Mouse (Mus musculus): Measurements from ENCODE around the gene Stip1. TPM values are rescaled to one million over a fixed set of nuclear protein-coding genes. Genes with fewer than 3 reads are reported as not detected.

Gene Stip1
- polyA plus RNA-seq, 1 experiment from 2014 or later = 255 TPM

GRCm38 (mm10) chr19:7040637-7041130 is 917 bp upstream of the Stip1 start:
- peak overlapping the region; percentile 55 for H3K4me3 ChIP-seq (ENCODE audit: low read depth, low read length)
- H3K4me2 ChIP-seq = peak overlapping the region; percentile 84
- H3K36me3 ChIP-seq (ENCODE audit: insufficient read depth) = peaks cover 11% of the 10 kb centered on the region
- 15% methylated on average over 13 of the region's 13 CpGs for WGBS
- no peak for ATAC-seq (ENCODE audit: insufficient read depth)
- H3K27ac ChIP-seq (ENCODE audit: low read depth) = peak overlapping the region; percentile 94
- H3K4me1 ChIP-seq (ENCODE audit: insufficient read depth) = peaks cover 21% of the 10 kb centered on the region
- no peaks in the 10 kb centered on the region for H3K27me3 ChIP-seq (ENCODE audit: insufficient read depth, low read length)
- DNase-seq = no peak
- TF ChIP-seq CTCF (IDR thresholded peaks at IDR 0.05; ENCODE audit: low read depth) = no peak
- H3K9me3 ChIP-seq (ENCODE audit: low read depth, low read length) = no peaks in the 10 kb centered on the region
- peak overlapping the region; percentile 75 for H3K9ac ChIP-seq

DNA sequence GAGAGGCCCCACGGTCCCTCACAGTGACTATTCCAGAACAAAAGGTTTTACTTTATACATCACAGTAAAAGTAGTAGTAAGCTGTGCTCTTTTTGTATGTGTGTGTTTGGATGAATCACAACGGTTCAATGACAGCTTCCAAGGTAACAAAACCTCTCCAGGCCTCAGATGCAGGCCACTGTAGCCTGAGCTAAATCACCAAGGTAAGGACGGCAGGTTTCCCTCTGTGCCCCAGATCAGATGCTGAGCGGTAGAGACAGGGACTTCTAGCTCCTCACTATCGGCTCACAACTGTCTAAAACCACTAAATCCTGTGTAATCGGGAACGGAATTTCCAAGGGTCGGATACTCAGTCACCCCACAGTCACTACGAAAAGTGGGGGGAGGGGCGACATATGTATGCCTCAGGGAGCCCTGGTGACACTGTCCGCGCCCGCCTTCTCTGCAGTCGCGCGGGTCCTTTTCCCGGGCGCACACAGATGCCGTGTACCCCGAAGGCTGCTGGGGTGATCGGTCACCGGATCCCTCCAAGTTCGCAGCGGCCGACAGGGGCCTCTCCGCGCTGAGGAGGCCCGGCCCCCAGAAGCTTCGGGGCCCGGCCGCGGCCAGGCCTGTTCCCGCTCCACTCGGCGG is 563 bp downstream of the Stip1 start:
- TF ChIP-seq CTCF (IDR thresholded peaks at IDR 0.05; ENCODE audit: low read depth) = no peak
- H3K9me3 ChIP-seq (ENCODE audit: low read depth, low read length) = no peaks in the 10 kb centered on the region
- WGBS = 1% methylated on average over 35 of the region's 35 CpGs
- H3K9ac ChIP-seq = peak overlapping the region; percentile 92
- peak overlapping the region; percentile 92 for H3K4me3 ChIP-seq (ENCODE audit: low read depth, low read length)
- H3K4me1 ChIP-seq (ENCODE audit: insufficient read depth) = peaks cover 21% of the 10 kb centered on the region
- peak overlapping the region; percentile 87 for H3K4me2 ChIP-seq
- H3K36me3 ChIP-seq (ENCODE audit: insufficient read depth) = peaks cover 25% of the 10 kb centered on the region
- H3K27ac ChIP-seq (ENCODE audit: low read depth) = peak overlapping the region; percentile 89
- no peaks in the 10 kb centered on the region for H3K27me3 ChIP-seq (ENCODE audit: insufficient read depth, low read length)
- DNase-seq (peak; percentile 74), ATAC-seq (ENCODE audit: insufficient read depth) (peak; percentile 16)

GRCm38 (mm10) chr19:7034006-7034405 is 5.8 kb downstream of the Stip1 start:
- Histone ChIP-seq H3K27ac (ENCODE audit: low read depth) (no peak overlapping the region), H3K9me3 (ENCODE audit: low read depth, low read length) (no peaks in the 10 kb centered on the region), H3K4me3 (ENCODE audit: low read depth, low read length) (no peak overlapping the region), H3K4me1 (ENCODE audit: insufficient read depth) (peaks cover 18% of the 10 kb centered on the region), H3K4me2 (no peak overlapping the region), H3K9ac (no peak overlapping the region), H3K27me3 (ENCODE audit: insufficient read depth, low read length) (no peaks in the 10 kb centered on the region), H3K36me3 (ENCODE audit: insufficient read depth) (peaks cover 75% of the 10 kb centered on the region)
- 94% methylated on average over 5 of the region's 5 CpGs for WGBS
- DNase-seq (no peak), ATAC-seq (ENCODE audit: insufficient read depth) (no peak)
- no peak for TF ChIP-seq CTCF (IDR thresholded peaks at IDR 0.05; ENCODE audit: low read depth)

GRCm38 (mm10) chr19:7029531-7029930 is 10.2 kb downstream of the Stip1 start:
- no peak overlapping the region for H3K9ac ChIP-seq
- TF ChIP-seq CTCF (IDR thresholded peaks at IDR 0.05; ENCODE audit: low read depth) = no peak
- no peak overlapping the region for H3K4me3 ChIP-seq (ENCODE audit: low read depth, low read length)
- H3K27me3 ChIP-seq (ENCODE audit: insufficient read depth, low read length) = no peaks in the 10 kb centered on the region
- H3K4me2 ChIP-seq = no peak overlapping the region
- no peak overlapping the region for H3K27ac ChIP-seq (ENCODE audit: low read depth)
- peaks cover 97% of the 10 kb centered on the region for H3K36me3 ChIP-seq (ENCODE audit: insufficient read depth)
- DNase-seq (no peak), ATAC-seq (ENCODE audit: insufficient read depth) (no peak)
- no peaks in the 10 kb centered on the region for H3K4me1 ChIP-seq (ENCODE audit: insufficient read depth)
- no peaks in the 10 kb centered on the region for H3K9me3 ChIP-seq (ENCODE audit: low read depth, low read length)
- WGBS = 95% methylated on average over 5 of the region's 5 CpGs

- WGBS = 50% methylated on average over 3 of the region's 3 CpGs
- Histone ChIP-seq H3K4me2 (no peak overlapping the region), H3K36me3 (ENCODE audit: insufficient read depth) (peaks cover 79% of the 10 kb centered on the region), H3K4me3 (ENCODE audit: low read depth, low read length) (no peak overlapping the region), H3K27me3 (ENCODE audit: insufficient read depth, low read length) (no peaks in the 10 kb centered on the region), H3K9me3 (ENCODE audit: low read depth, low read length) (no peaks in the 10 kb centered on the region), H3K4me1 (ENCODE audit: insufficient read depth) (no peaks in the 10 kb centered on the region), H3K27ac (ENCODE audit: low read depth) (no peak overlapping the region; the same call in 1 of the 2 replicates), H3K9ac (no peak overlapping the region)
- DNase-seq = peak; percentile 65
- no peak for ATAC-seq (ENCODE audit: insufficient read depth)
- peak; percentile 78 for TF ChIP-seq CTCF (IDR thresholded peaks at IDR 0.05; ENCODE audit: low read depth)
Measured at GRCm38 (mm10) chr19:7020224-7020641, 19.5 kb downstream of the Stip1 start.

GRCm38 (mm10) chr19:7019191-7019590 is 20.6 kb downstream of the Stip1 start, which contains the start of gene Fermt3:
TSS of gene Fermt3 (minus strand) at chr19:7019469.
- no peaks in the 10 kb centered on the region for H3K27me3 ChIP-seq (ENCODE audit: insufficient read depth, low read length)
- peak within 1 kb of the TSS; percentile 20; the same call in 1 of the 2 replicates for H3K4me3 ChIP-seq (ENCODE audit: low read depth, low read length)
- peaks cover 70% of the 10 kb centered on the region for H3K36me3 ChIP-seq (ENCODE audit: insufficient read depth)
- peak within 1 kb of the TSS; percentile 7; the same call in 1 of the 2 replicates for H3K4me2 ChIP-seq
- ATAC-seq (ENCODE audit: insufficient read depth) = peak; percentile 47
- peak; percentile 38 for DNase-seq
- 77% methylated on average over 5 of the region's 5 CpGs for WGBS
- TF ChIP-seq CTCF (IDR thresholded peaks at IDR 0.05; ENCODE audit: low read depth) = no peak
- H3K9ac ChIP-seq = no peak within 1 kb of the TSS; the same call in 1 of the 2 replicates
- peak within 1 kb of the TSS; percentile 38; the same call in 1 of the 2 replicates for H3K27ac ChIP-seq (ENCODE audit: low read depth)
- H3K9me3 ChIP-seq (ENCODE audit: low read depth, low read length) = no peaks in the 10 kb centered on the region
- no peaks in the 10 kb centered on the region for H3K4me1 ChIP-seq (ENCODE audit: insufficient read depth)

- ATAC-seq (ENCODE audit: insufficient read depth) (no peak), DNase-seq (no peak)
- no peak for TF ChIP-seq CTCF (IDR thresholded peaks at IDR 0.05; ENCODE audit: low read depth)
- peak overlapping the region; percentile 7; the same call in 1 of the 2 replicates for H3K4me2 ChIP-seq
- H3K9me3 ChIP-seq (ENCODE audit: low read depth, low read length) = no peaks in the 10 kb centered on the region
- 84% methylated on average over 11 of the region's 11 CpGs for WGBS
- H3K36me3 ChIP-seq (ENCODE audit: insufficient read depth) = peaks cover 70% of the 10 kb centered on the region
- H3K9ac ChIP-seq = no peak overlapping the region
- H3K4me1 ChIP-seq (ENCODE audit: insufficient read depth) = no peaks in the 10 kb centered on the region
- H3K4me3 ChIP-seq (ENCODE audit: low read depth, low read length) = peak overlapping the region; percentile 3; the same call in 1 of the 2 replicates
- H3K27me3 ChIP-seq (ENCODE audit: insufficient read depth, low read length) = no peaks in the 10 kb centered on the region
- H3K27ac ChIP-seq (ENCODE audit: low read depth) = 0 out of 2 replicates have a peak overlapping the region, but pooled peaks have one; percentile 24
Measured at GRCm38 (mm10) chr19:7018546-7018945, 21.2 kb downstream of the Stip1 start.
